Mouse (Mus musculus) fat pad, adult 2 months (tissue): ENCODE results near the gene Btbd35f14.
"Not testable (repeated sequence)": the region's sequence is repeated elsewhere in the genome, so short reads cannot be mapped to it uniquely, and the experiment has no call there.

Source experiments
- DNase-seq: peaks from one replicate; pipeline ENCODE4 v3.0.0-alpha.2; 2011; ENCODE audit warnings: low read depth, low spot score; ENCODE audit errors: extremely low read depth

Btbd35f14 gene

DNA sequence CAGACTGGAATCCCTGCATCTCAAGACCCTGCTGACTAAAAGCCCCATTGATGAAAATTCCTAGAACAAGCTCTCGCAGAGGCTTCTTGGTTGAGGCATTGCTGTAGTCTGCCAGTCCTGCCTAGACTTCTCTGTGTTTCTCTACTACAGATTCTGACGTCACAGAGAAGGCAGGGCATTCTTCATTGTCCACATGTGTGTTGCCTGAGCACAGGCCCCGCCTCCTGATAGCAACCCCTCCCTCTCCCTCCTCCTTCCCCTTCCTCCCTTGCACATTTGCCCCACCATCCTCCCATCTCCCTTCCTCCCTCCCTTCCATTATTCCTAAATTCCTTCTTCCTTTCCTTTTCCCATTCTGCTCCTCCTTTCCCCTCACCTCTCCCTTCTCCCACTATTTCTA lies at the start of gene Btbd35f14:
Btbd35f14 (minus strand) TSS at position 101 of the 400 bp plus-strand sequence.
- DNase-seq: not testable (repeated sequence)

GRCm38 (mm10) chrX:33656872-33657271 lies 45.3 kb downstream of the Btbd35f14 start, which contains the start of gene Btbd35f13:
TSS of gene Btbd35f13 (plus strand) at chrX:33657172.
- not testable (repeated sequence) for DNase-seq
